Mouse (Mus musculus) right cerebral cortex, postnatal 4 days (tissue): Measurements from ENCODE around the gene Celf2.
"Not testable (repeated sequence)": the region's sequence is repeated elsewhere in the genome, so short reads cannot be mapped to it uniquely, and the experiment has no call there.

Experiments used
- DNase-seq: peaks from one replicate; pipeline ENCODE4 v3.0.0-alpha.2; 2022

Celf2 gene

GRCm38 (mm10) chr2:7389264-7389663 lies 120.1 kb downstream of the Celf2 start:
- DNase-seq = no peak

GRCm38 (mm10) chr2:7378736-7379135 lies 130.6 kb downstream of the Celf2 start:
- DNase-seq = no peak

GRCm38 (mm10) chr2:7377878-7378277 lies 131.5 kb downstream of the Celf2 start:
- DNase-seq = no peak

GRCm38 (mm10) chr2:7367738-7368137 lies 141.6 kb downstream of the Celf2 start:
- DNase-seq = no peak

- no peak for DNase-seq
Measured at GRCm38 (mm10) chr2:7359557-7359956, 149.8 kb downstream of the Celf2 start.

- no peak for DNase-seq
Measured at GRCm38 (mm10) chr2:7358816-7359215, 150.5 kb downstream of the Celf2 start.

DNA sequence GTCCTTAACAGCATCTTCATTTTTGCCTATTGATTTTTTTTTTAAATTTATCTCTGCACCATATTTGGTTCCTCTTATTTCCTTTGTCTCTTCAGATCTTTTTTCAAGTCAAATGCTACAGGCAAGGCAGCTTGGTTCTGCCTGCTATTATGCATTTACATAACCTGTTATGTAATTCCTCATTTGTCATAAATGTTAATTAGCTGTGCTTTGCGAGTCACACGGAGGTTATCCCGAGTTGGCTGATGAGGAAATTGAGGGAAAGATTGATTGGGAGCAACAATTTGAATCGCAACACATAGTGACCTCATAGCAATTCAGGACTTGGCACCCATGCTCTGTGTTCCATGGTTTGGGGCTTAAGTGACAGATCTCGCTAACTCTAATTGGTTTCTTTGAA lies 158.1 kb downstream of the Celf2 start:
- DNase-seq = no peak

- no peak for DNase-seq
Measured at GRCm38 (mm10) chr2:7346703-7347461, 162.5 kb downstream of the Celf2 start.

DNA sequence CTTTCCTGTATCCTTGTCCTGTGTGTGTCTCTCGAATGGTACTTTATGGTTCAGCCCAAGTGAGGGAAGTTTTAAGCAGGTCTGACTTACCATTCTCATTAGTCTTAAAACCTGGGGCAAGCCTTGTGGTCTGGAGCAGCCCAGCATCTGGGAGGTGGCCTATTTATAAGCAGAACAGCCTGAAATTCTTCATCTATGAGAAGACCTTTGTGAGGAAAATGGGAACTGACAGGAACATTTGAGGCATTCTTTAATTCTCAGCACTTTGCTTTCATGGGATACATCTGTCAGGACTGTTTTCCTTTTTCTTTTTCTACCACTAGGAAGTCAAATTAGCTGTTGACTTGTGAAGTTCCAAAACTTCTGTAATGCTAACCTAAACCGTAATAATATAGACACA lies 164.4 kb downstream of the Celf2 start:
- DNase-seq = no peak

DNA sequence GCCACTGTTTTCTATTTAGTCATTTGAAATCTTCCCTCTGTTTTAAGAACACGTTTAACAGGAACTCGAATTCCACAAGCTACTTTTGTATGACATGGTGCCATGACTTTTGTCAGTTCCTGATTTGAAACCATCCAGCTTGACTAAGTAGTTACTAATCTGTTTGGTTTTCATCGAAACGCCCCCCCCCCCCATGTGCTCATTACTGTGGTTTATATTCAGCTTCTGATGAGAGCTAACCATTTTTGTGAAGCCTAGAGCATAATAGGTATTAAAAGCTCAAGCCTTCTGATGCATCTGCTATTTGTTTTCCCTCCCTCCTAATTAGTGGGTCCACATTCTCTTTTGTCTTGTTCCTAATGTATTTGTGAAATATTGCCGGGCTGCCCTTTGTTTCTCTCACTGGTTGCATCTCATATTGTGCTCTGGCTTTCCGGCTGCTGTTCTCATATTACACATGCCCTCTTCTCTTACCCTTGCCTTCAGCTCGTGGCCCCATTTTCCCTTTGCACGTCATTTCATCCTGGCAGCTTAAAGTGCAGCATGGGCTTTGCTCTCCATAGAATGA lies 166.4 kb downstream of the Celf2 start:
- DNase-seq = no peak

- no peak for DNase-seq
Measured at GRCm38 (mm10) chr2:7334846-7335245, 174.5 kb downstream of the Celf2 start.

DNA sequence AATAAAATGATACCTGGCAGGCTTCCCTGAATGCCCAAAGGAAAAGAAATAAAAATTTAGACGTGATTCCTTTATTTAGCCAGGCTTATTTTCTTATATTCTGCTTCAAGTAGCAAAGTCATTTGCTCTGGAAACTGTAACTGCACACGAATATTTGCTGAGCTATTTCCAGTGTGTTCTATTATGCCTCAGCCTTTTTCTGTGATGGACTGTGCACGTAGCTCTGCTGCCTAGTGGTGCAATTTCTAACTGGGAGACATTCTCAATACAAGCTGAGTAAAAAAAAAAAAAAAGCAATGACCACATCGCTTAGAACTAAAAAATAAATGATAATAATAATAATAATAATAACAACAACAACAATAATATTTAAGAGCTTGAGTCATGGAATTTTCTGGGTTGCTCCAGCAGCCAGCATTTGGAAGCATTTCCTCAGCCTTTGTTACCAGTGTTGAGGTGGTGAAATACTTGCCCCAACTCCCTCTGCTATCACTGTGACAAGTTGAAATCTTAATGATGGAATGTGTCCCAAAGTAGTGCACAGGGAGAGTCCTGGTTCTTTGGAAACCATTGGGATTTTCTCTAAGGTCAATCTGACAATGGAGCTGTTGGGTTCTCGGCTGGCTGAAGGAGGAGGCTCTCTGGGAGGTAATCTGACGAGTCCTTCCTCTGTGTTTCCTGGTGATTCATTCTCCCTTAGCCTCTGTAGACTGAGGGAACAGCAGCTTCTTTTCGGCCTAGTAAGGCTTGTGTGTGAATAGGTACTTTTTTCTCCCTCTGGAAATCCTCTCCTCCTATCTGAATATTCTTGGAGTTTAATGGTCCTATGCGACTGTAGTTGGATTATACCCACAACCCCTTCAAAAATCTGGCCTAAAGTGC lies 181.1 kb downstream of the Celf2 start:
- no peak for DNase-seq

- DNase-seq = no peak
Measured at GRCm38 (mm10) chr2:7319760-7320159, 189.6 kb downstream of the Celf2 start.

- no peak for DNase-seq
Measured at GRCm38 (mm10) chr2:7311776-7312175, 197.6 kb downstream of the Celf2 start.

GRCm38 (mm10) chr2:7310840-7311182 lies 198.6 kb downstream of the Celf2 start:
- DNase-seq = no peak

DNA sequence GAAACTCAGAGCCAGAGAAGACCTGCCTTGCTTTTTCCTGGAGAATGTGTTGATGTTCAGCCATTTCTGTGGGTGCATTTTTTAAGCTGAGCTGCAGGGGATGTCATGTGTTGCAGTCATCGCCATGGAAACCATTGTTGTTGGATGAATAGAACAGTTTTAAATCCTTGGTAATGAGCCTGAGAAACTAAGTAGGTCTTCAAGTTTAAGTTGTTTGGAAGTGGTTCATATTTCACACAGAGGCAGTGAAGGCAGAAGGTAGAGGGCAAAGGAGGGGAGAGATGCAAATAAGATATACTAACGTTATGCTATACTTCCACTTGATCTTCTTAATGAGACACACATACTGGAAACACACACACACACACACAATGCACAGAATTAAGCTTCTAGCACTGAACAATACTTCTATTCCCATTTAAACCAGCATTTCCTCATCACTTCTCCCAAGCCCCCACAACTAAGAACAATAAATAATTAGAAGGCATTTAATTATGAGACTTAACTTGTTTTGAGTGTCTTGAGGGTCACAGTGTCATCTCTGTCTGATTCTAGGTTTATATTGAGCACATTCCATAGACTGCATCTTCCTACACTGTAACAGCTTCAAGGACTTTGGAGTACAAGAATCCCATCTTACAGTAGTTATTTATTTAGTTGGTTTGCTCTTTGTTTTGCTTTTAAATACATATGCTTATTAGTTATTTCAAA lies 199.1 kb downstream of the Celf2 start:
- no peak for DNase-seq

DNA sequence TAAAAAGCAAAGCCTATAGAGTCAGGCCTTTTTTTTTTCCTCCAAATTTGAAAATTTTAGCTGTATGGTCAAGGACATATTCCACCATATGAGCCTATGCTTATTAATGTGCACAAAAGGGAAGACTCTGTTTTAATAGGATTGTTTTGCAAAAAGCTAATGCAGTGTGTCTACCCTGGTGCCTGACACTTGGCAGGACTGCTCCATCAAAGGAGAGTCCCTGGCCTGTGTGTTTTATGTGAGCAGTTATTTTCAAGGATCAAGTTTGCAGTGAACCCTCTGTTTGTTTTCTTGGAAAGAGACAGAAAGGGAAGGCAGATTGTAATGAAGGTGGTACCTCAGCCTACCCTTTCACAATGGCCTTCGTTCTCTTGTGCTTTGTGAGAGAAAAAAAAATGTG lies 200.0 kb downstream of the Celf2 start:
- DNase-seq = no peak

DNA sequence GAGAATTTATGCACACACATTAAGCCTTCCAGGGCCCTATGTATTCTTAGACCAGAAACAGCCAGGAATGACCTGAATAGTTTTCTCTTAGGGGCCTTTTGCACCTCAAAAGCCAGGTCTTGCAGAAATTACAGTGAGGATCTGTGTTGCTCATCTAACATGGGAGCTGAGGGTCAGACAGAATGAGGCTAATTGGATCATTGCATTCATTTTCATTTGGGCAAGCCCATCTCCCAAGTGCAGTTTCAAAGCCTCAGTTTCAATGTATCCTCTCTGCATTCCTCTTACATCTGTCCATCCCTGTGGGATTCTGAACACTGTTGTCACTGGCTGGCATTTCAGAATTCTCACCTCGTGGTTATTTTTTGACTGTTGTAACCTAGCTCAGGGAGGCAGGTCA lies 200.6 kb downstream of the Celf2 start:
- no peak for DNase-seq

DNA sequence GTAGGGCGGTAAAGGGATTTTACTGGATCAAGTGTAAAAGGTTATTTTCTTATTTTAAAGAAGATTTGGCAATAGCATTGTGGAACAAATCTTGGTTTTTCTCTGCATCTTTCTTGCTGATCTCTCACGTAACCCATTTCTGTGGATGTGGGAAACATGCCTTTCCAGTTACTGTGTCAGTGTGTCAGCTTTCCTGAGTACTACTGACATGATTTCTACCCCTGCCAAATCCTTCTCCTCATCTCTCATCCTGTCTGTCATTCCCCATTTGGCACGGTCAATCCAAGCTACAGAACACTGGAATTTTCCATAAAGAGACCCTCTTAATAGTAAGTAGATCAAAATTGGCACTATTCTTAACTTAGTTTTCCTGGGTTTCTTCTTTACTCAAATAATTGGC lies 221.9 kb downstream of the Celf2 start:
- no peak for DNase-seq

- no peak for DNase-seq
Measured at GRCm38 (mm10) chr2:7273214-7273613, 236.1 kb downstream of the Celf2 start.

DNA sequence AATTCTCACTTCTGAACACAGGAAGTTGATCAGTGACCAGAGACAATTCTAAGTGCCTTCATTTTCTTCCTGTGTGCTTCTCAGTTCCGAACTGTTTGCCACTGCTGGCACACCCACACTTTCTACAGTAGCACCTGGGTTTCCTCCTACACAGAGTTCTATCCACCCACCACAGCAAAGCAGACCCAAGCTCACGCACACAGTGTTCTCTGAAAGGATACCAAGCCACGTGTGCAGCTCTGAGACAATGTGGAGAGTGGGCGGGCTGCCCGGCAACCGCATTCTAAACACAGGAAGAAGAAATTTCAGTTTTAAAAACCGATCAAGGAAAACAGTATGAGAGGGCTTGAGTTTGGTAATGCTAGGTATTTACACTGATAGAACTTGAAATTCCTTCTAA lies 239.3 kb downstream of the Celf2 start:
- DNase-seq = peak; percentile 37

- DNase-seq = no peak
Measured at GRCm38 (mm10) chr2:7267166-7267565, 242.2 kb downstream of the Celf2 start.

GRCm38 (mm10) chr2:7262668-7263067 lies 246.7 kb downstream of the Celf2 start:
- not testable (repeated sequence) for DNase-seq
